ENCODE assay signal across 14 mouse cellular contexts in genomic region chr3:111108982-111109381, GRCm38 (mm10).
"Had no signal": no experiment of that assay in that cellular context is flagged by ENCODE, and none has a peak within 500 bp of the region (broad histone marks: within the 10 kb centered on the region; RNA-seq: fewer than 3 reads in every experiment).

No protein-coding gene starts in this region.

- H3K27me3 ChIP-seq: liver, embryonic 15.5 days; midbrain, embryonic 13.5 days; neural tube, embryonic 12.5 days; stomach, embryonic 15.5 days had no signal

- H3K4me2 ChIP-seq: liver, embryonic 11.5 days; liver, embryonic 15.5 days; midbrain, embryonic 13.5 days; neural tube, embryonic 12.5 days; stomach, embryonic 15.5 days had no signal

- H3K9ac ChIP-seq: liver, embryonic 15.5 days; midbrain, embryonic 13.5 days; neural tube, embryonic 12.5 days; stomach, embryonic 15.5 days had no signal

- DNase-seq: kidney, adult 11 months; kidney, adult 9 months; kidney, postnatal 36 days; lung, adult 2 months; lung, postnatal 36 days; thymus, postnatal 36 days had no signal

- H3K4me3 ChIP-seq: limb, embryonic 10.5 days; liver, embryonic 15.5 days; midbrain, embryonic 13.5 days; neural tube, embryonic 12.5 days; stomach, embryonic 15.5 days had no signal

- ATAC-seq: lung, postnatal 0 days; midbrain, embryonic 13.5 days had no signal

- H3K9me3 ChIP-seq: limb, embryonic 10.5 days; liver, embryonic 15.5 days; midbrain, embryonic 13.5 days; neural tube, embryonic 12.5 days; stomach, embryonic 15.5 days had no signal

- H3K4me1 ChIP-seq: limb, embryonic 10.5 days; liver, embryonic 15.5 days; midbrain, embryonic 13.5 days; neural tube, embryonic 12.5 days; stomach, embryonic 15.5 days had no signal

- H3K36me3 ChIP-seq: limb, embryonic 10.5 days; liver, embryonic 15.5 days; midbrain, embryonic 13.5 days; neural tube, embryonic 12.5 days; stomach, embryonic 15.5 days had no signal

- H3K27ac ChIP-seq: kidney, postnatal 0 days; limb, embryonic 10.5 days; liver, embryonic 15.5 days; midbrain, embryonic 13.5 days; neural tube, embryonic 12.5 days; stomach, embryonic 15.5 days had no signal
